Mouse (Mus musculus): ENCODE data around the gene Prkcb. TPM values are rescaled to one million over a fixed set of nuclear protein-coding genes. Genes with fewer than 3 reads are reported as not detected.

Prkcb gene
- polyA plus RNA-seq, 1 experiment, result 17.8 TPM

GRCm38 (mm10) chr7:122282584-122282983, 6.0 kb upstream of the Prkcb start:
- H3K79me3 ChIP-seq (ENCODE audit: low read depth), result no peaks in the 10 kb centered on the region
- no peaks in the 10 kb centered on the region for H3K79me2 ChIP-seq (ENCODE audit: control insufficient read depth, insufficient read depth)
- H3ac ChIP-seq (ENCODE audit: control insufficient read depth, insufficient read length, low read depth), result no peak overlapping the region
- H3K4me3 ChIP-seq (ENCODE audit: insufficient read depth, poor library complexity, severe bottlenecking), result no peak overlapping the region
- no peaks in the 10 kb centered on the region for H3K36me3 ChIP-seq (ENCODE audit: control insufficient read depth, insufficient read depth)
- H3K27me3 ChIP-seq (ENCODE audit: control insufficient read depth, insufficient read depth, insufficient read length), result no peaks in the 10 kb centered on the region
- TF ChIP-seq CEBPB (IDR thresholded peaks at IDR 0.05; ENCODE audit: low read depth) (no peak), CTCF (IDR thresholded peaks at IDR 0.05; ENCODE audit: control insufficient read depth, insufficient read depth, insufficient read length) (no peak), FOSL1 (IDR thresholded peaks at IDR 0.05; ENCODE audit: insufficient read depth, low read length, poor library complexity, severe bottlenecking) (no peak), MYOD1 (IDR thresholded peaks at IDR 0.05; ENCODE audit: control insufficient read depth, insufficient read length, low read depth) (no peak), USF1 (IDR thresholded peaks at IDR 0.05; ENCODE audit: low read depth) (no peak), MAX (IDR thresholded peaks at IDR 0.05) (no peak), MYOG (IDR thresholded peaks at IDR 0.05; ENCODE audit: control insufficient read depth, extremely low read depth, insufficient read length) (no peak)

GRCm38 (mm10) chr7:122287217-122287616, 1.3 kb upstream of the Prkcb start:
- TF ChIP-seq MYOG (IDR thresholded peaks at IDR 0.05; ENCODE audit: control insufficient read depth, extremely low read depth, insufficient read length) (no peak), MAX (IDR thresholded peaks at IDR 0.05) (no peak), CTCF (IDR thresholded peaks at IDR 0.05; ENCODE audit: control insufficient read depth, insufficient read depth, insufficient read length) (no peak), FOSL1 (IDR thresholded peaks at IDR 0.05; ENCODE audit: insufficient read depth, low read length, poor library complexity, severe bottlenecking) (no peak), MYOD1 (IDR thresholded peaks at IDR 0.05; ENCODE audit: control insufficient read depth, insufficient read length, low read depth) (no peak), USF1 (IDR thresholded peaks at IDR 0.05; ENCODE audit: low read depth) (no peak), CEBPB (IDR thresholded peaks at IDR 0.05; ENCODE audit: low read depth) (no peak)
- Histone ChIP-seq H3K4me3 (ENCODE audit: insufficient read depth, poor library complexity, severe bottlenecking) (no peak overlapping the region), H3ac (ENCODE audit: control insufficient read depth, insufficient read length, low read depth) (no peak overlapping the region), H3K79me3 (ENCODE audit: low read depth) (no peaks in the 10 kb centered on the region), H3K36me3 (ENCODE audit: control insufficient read depth, insufficient read depth) (no peaks in the 10 kb centered on the region), H3K27me3 (ENCODE audit: control insufficient read depth, insufficient read depth, insufficient read length) (no peaks in the 10 kb centered on the region), H3K79me2 (ENCODE audit: control insufficient read depth, insufficient read depth) (no peaks in the 10 kb centered on the region)

DNA sequence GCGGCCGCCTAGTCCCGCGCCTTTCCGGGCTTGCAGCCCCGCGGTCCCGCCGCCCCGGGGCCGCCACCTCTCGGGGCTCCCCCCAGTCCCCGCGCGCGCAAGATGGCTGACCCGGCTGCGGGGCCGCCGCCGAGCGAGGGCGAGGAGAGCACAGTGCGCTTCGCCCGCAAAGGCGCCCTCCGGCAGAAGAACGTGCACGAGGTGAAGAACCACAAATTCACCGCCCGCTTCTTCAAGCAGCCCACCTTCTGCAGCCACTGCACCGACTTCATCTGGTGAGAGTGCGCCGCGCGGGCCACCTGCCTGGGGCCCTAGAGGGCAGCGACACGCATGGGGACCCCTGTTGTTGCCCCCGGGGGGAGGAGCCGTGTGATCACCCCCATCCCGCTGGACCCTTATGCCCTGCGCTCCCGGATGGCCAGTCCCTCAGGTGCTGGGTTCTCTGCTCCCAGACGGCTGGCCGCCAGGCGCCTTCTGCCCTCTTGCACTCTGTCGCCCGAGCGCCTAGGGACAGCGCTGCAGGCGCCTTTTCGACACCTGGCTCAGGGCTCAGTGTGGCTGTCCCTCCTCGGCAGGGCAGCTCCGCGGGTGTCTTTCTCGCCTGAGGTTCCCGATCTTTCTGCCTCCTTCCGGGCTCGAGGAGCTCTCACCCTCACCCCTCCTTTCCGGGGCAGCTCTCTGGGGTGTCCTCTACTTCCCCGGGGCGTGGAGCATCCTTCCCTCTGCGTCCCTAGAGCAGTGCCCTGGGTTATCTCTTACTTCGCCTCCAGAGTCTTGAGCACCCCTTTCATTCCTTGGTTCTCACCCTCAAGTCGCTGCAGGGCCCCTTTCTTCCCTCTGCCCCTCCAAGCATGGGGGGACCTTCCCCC, 926 bp downstream of the Prkcb start:
- Histone ChIP-seq H3K27me3 (ENCODE audit: control insufficient read depth, insufficient read depth, insufficient read length) (no peaks in the 10 kb centered on the region), H3K79me3 (ENCODE audit: low read depth) (no peaks in the 10 kb centered on the region), H3ac (ENCODE audit: control insufficient read depth, insufficient read length, low read depth) (no peak overlapping the region), H3K79me2 (ENCODE audit: control insufficient read depth, insufficient read depth) (no peaks in the 10 kb centered on the region), H3K36me3 (ENCODE audit: control insufficient read depth, insufficient read depth) (no peaks in the 10 kb centered on the region), H3K4me3 (ENCODE audit: insufficient read depth, poor library complexity, severe bottlenecking) (peak overlapping the region; percentile 11)
- TF ChIP-seq FOSL1 (IDR thresholded peaks at IDR 0.05; ENCODE audit: insufficient read depth, low read length, poor library complexity, severe bottlenecking), result no peak
- TF ChIP-seq MYOG (IDR thresholded peaks at IDR 0.05; ENCODE audit: control insufficient read depth, extremely low read depth, insufficient read length), result no peak
- no peak for TF ChIP-seq CTCF (IDR thresholded peaks at IDR 0.05; ENCODE audit: control insufficient read depth, insufficient read depth, insufficient read length)
- TF ChIP-seq MAX (IDR thresholded peaks at IDR 0.05), result no peak
- TF ChIP-seq USF1 (IDR thresholded peaks at IDR 0.05; ENCODE audit: low read depth), result no peak
- TF ChIP-seq CEBPB (IDR thresholded peaks at IDR 0.05; ENCODE audit: low read depth), result no peak
- no peak for TF ChIP-seq MYOD1 (IDR thresholded peaks at IDR 0.05; ENCODE audit: control insufficient read depth, insufficient read length, low read depth)

DNA sequence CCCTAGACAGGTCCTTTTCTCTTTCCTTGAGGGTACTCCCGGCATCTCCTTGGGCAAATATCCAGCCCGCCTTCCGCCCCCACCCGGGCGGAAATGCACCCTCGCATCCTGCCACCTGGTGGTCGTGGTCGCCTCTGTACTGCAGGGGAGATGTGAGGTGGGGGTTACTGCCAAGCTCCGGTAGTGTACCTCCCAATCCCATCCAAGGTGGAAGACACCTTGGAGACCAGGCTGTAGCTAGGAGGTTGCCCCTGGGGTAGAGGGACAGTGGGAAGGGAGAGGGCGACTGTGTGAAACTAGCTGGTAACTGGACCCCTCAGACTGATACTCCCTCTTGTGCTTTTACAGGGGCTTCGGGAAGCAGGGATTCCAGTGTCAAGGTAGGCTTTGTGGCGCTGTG, 1.6 kb downstream of the Prkcb start:
- no peaks in the 10 kb centered on the region for H3K79me3 ChIP-seq (ENCODE audit: low read depth)
- H3K36me3 ChIP-seq (ENCODE audit: control insufficient read depth, insufficient read depth), result no peaks in the 10 kb centered on the region
- no peaks in the 10 kb centered on the region for H3K27me3 ChIP-seq (ENCODE audit: control insufficient read depth, insufficient read depth, insufficient read length)
- H3ac ChIP-seq (ENCODE audit: control insufficient read depth, insufficient read length, low read depth), result no peak overlapping the region
- H3K4me3 ChIP-seq (ENCODE audit: insufficient read depth, poor library complexity, severe bottlenecking), result no peak overlapping the region
- no peak for TF ChIP-seq CTCF (IDR thresholded peaks at IDR 0.05; ENCODE audit: control insufficient read depth, insufficient read depth, insufficient read length)
- TF ChIP-seq CEBPB (IDR thresholded peaks at IDR 0.05; ENCODE audit: low read depth), result no peak
- TF ChIP-seq USF1 (IDR thresholded peaks at IDR 0.05; ENCODE audit: low read depth), result no peak
- no peak for TF ChIP-seq FOSL1 (IDR thresholded peaks at IDR 0.05; ENCODE audit: insufficient read depth, low read length, poor library complexity, severe bottlenecking)
- TF ChIP-seq MYOG (IDR thresholded peaks at IDR 0.05; ENCODE audit: control insufficient read depth, extremely low read depth, insufficient read length), result no peak
- no peak for TF ChIP-seq MAX (IDR thresholded peaks at IDR 0.05)
- TF ChIP-seq MYOD1 (IDR thresholded peaks at IDR 0.05; ENCODE audit: control insufficient read depth, insufficient read length, low read depth), result no peak
- no peaks in the 10 kb centered on the region for H3K79me2 ChIP-seq (ENCODE audit: control insufficient read depth, insufficient read depth)

- no peaks in the 10 kb centered on the region for H3K27me3 ChIP-seq (ENCODE audit: control insufficient read depth, insufficient read depth, insufficient read length)
- no peak overlapping the region for H3K4me3 ChIP-seq (ENCODE audit: insufficient read depth, poor library complexity, severe bottlenecking)
- no peaks in the 10 kb centered on the region for H3K79me3 ChIP-seq (ENCODE audit: low read depth)
- H3K79me2 ChIP-seq (ENCODE audit: control insufficient read depth, insufficient read depth), result no peaks in the 10 kb centered on the region
- no peaks in the 10 kb centered on the region for H3K36me3 ChIP-seq (ENCODE audit: control insufficient read depth, insufficient read depth)
- no peak for TF ChIP-seq MAX (IDR thresholded peaks at IDR 0.05)
- H3ac ChIP-seq (ENCODE audit: control insufficient read depth, insufficient read length, low read depth), result no peak overlapping the region
These were observed 2.2 kb downstream of the Prkcb start for GRCm38 (mm10) chr7:122290771-122291170.

DNA sequence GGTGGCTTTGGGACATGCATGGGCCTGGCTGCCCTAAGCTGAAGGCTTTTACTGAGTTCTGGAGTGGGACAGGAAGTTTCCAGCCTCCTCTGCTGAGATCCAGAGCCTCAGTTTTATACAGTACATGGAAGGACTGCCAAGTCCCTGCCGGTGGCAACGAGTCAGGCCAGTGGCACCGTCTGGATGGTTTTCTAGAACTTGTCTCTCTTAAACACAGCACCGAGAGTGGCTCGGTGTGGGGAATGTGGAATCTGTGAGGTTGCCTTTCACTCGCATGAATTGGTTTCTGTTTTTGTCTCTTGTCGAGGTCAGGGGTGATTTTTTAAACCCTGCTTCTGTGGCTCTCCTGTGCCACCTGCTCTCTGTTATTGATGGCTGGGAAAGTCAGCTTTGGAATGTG, 3.6 kb downstream of the Prkcb start:
- no peaks in the 10 kb centered on the region for H3K36me3 ChIP-seq (ENCODE audit: control insufficient read depth, insufficient read depth)
- TF ChIP-seq CTCF (IDR thresholded peaks at IDR 0.05; ENCODE audit: control insufficient read depth, insufficient read depth, insufficient read length), result no peak
- TF ChIP-seq MAX (IDR thresholded peaks at IDR 0.05), result no peak
- TF ChIP-seq CEBPB (IDR thresholded peaks at IDR 0.05; ENCODE audit: low read depth), result no peak
- no peak for TF ChIP-seq MYOG (IDR thresholded peaks at IDR 0.05; ENCODE audit: control insufficient read depth, extremely low read depth, insufficient read length)
- TF ChIP-seq USF1 (IDR thresholded peaks at IDR 0.05; ENCODE audit: low read depth), result no peak
- TF ChIP-seq MYOD1 (IDR thresholded peaks at IDR 0.05; ENCODE audit: control insufficient read depth, insufficient read length, low read depth), result no peak
- TF ChIP-seq FOSL1 (IDR thresholded peaks at IDR 0.05; ENCODE audit: insufficient read depth, low read length, poor library complexity, severe bottlenecking), result no peak
- no peaks in the 10 kb centered on the region for H3K79me2 ChIP-seq (ENCODE audit: control insufficient read depth, insufficient read depth)
- H3K79me3 ChIP-seq (ENCODE audit: low read depth), result no peaks in the 10 kb centered on the region
- H3ac ChIP-seq (ENCODE audit: control insufficient read depth, insufficient read length, low read depth), result no peak overlapping the region
- H3K4me3 ChIP-seq (ENCODE audit: insufficient read depth, poor library complexity, severe bottlenecking), result no peak overlapping the region
- H3K27me3 ChIP-seq (ENCODE audit: control insufficient read depth, insufficient read depth, insufficient read length), result no peaks in the 10 kb centered on the region
